Mouse (Mus musculus) neural tube, embryonic 14.5 days (tissue): ENCODE data around the gene Slc16a8. TPM values are rescaled to one million over a fixed set of nuclear protein-coding genes. Genes with fewer than 3 reads are reported as not detected.
A peak's percentile ranks its signal among the peaks of the same experiment; 100 is the strongest.
"Not testable (repeated sequence)": the region's sequence is repeated elsewhere in the genome, so short reads cannot be mapped to it uniquely, and the experiment has no call there.

ENCODE experiments used
- ATAC-seq: fragments of 200-750 bp; cut with Nextera tagmentation; 2 replicates; pipeline ENCODE4 v1.8.0; 2017; ENCODE audit warnings: low read depth, mild to moderate bottlenecking, moderate TSS enrichment, moderate library complexity
- H3K27ac ChIP-seq: fragments of 300-500 bp; sonication (generic); 2 replicates; pipeline ENCODE4 v1.5.1; 2014; ENCODE audit warnings: low read depth, mild to moderate bottlenecking, control low read depth, low read length, moderate library complexity, mixed read lengths
- H3K27me3 ChIP-seq: fragments of 300-500 bp; sonication (generic); 2 replicates; pipeline ENCODE4 v1.6.1; 2014; ENCODE audit warnings: low read length; ENCODE audit not compliant: control insufficient read depth, insufficient read depth
- H3K36me3 ChIP-seq: fragments of 300-500 bp; sonication (generic); 2 replicates; pipeline ENCODE4 v1.6.1; 2014; ENCODE audit warnings: low read length, mixed read lengths; ENCODE audit not compliant: control insufficient read depth, insufficient read depth
- H3K4me1 ChIP-seq: fragments of 300-500 bp; sonication (generic); 2 replicates; pipeline ENCODE4 v1.6.1; 2014; ENCODE audit warnings: low read length; ENCODE audit not compliant: control insufficient read depth, insufficient read depth
- H3K4me2 ChIP-seq: fragments of 300-500 bp; sonication (generic); 2 replicates; pipeline ENCODE4 v1.6.1; 2014; ENCODE audit warnings: mild to moderate bottlenecking, low read depth, low read length, control low read depth
- H3K4me3 ChIP-seq: fragments of 300-500 bp; sonication (generic); 2 replicates; pipeline ENCODE4 v1.5.1; 2014; ENCODE audit warnings: low read depth, low read length, control low read depth, mixed read lengths
- H3K9ac ChIP-seq: fragments of 300-500 bp; sonication (generic); replicated peaks from 2 replicates; pipeline ENCODE4 v1.6.1; 2014; ENCODE audit warnings: low read depth, mild to moderate bottlenecking, control low read depth, low read length, mixed read lengths
- H3K9me3 ChIP-seq: fragments of 300-500 bp; sonication (generic); 2 replicates; pipeline ENCODE4 v1.6.1; 2016; ENCODE audit warnings: low read length; ENCODE audit not compliant: control insufficient read depth
- WGBS: fragments of 180-500 bp; shearing (Covaris S2); extraction: QIAGEN DNeasy Blood & Tissue Kit; methylation state at CpG from one replicate; pipeline ENCODE4 v1.1.7; 2014; 5-methylcytosine and 5-hydroxymethylcytosine counted together
- polyA plus RNA-seq: library from polyadenylated mRNA; unstranded; fragments of >200 nt; fragmentation: Nextera tagmentation; extraction: Ambion mirVana; gene quantifications from 2 replicates; pipeline ENCODE4 v1.2.1, GENCODE M21; 2014

The Slc16a8 gene
- polyA plus RNA-seq, 1 experiment from 2014 or later: 0.21 TPM

GRCm38 (mm10) chr15:79243234-79244042 lies 11.1 kb downstream of the Slc16a8 start:
- WGBS: 9% methylated on average over 10 of the region's 10 CpGs
- Histone ChIP-seq H3K27me3 (no peaks in the 10 kb centered on the region), H3K36me3 (peaks cover 49% of the 10 kb centered on the region), H3K9me3 (no peaks in the 10 kb centered on the region), H3K27ac (peak overlapping the region; percentile 78), H3K4me3 (no peak overlapping the region), H3K9ac (peak overlapping the region; percentile 26; the same call in 1 of the 2 replicates), H3K4me2 (no peak overlapping the region), H3K4me1 (peaks cover 5% of the 10 kb centered on the region; the same call in 1 of the 2 replicates)
- peak; percentile 99 for ATAC-seq

GRCm38 (mm10) chr15:79242574-79243233 lies 11.9 kb downstream of the Slc16a8 start:
- no peak overlapping the region for H3K4me3 ChIP-seq
- WGBS: 81% methylated on average over 13 of the region's 13 CpGs
- H3K9me3 ChIP-seq: no peaks in the 10 kb centered on the region
- no peak overlapping the region for H3K4me2 ChIP-seq
- H3K4me1 ChIP-seq: peaks cover 5% of the 10 kb centered on the region; the same call in 1 of the 2 replicates
- peak overlapping the region; percentile 78 for H3K27ac ChIP-seq
- ATAC-seq: peak; percentile 44
- H3K9ac ChIP-seq: 0 out of 2 replicates have a peak overlapping the region, but pooled peaks have one; percentile 26
- no peaks in the 10 kb centered on the region for H3K27me3 ChIP-seq
- peaks cover 42% of the 10 kb centered on the region for H3K36me3 ChIP-seq

GRCm38 (mm10) chr15:79238036-79238435 lies 16.5 kb downstream of the Slc16a8 start:
- WGBS: 75% methylated on average over 6 of the region's 6 CpGs
- no peak overlapping the region for H3K4me3 ChIP-seq
- peaks cover 23% of the 10 kb centered on the region for H3K36me3 ChIP-seq
- H3K9me3 ChIP-seq: no peaks in the 10 kb centered on the region
- H3K9ac ChIP-seq: no peak overlapping the region
- H3K27me3 ChIP-seq: no peaks in the 10 kb centered on the region
- no peak overlapping the region for H3K4me2 ChIP-seq
- H3K4me1 ChIP-seq: no peaks in the 10 kb centered on the region
- no peak overlapping the region for H3K27ac ChIP-seq
- ATAC-seq: no peak

GRCm38 (mm10) chr15:79235268-79235667 lies 19.3 kb downstream of the Slc16a8 start:
- Histone ChIP-seq H3K9ac (no peak overlapping the region), H3K4me3 (no peak overlapping the region), H3K4me2 (no peak overlapping the region), H3K27me3 (no peaks in the 10 kb centered on the region), H3K4me1 (no peaks in the 10 kb centered on the region; the same call in 1 of the 2 replicates), H3K27ac (no peak overlapping the region), H3K36me3 (peaks cover 18% of the 10 kb centered on the region), H3K9me3 (no peaks in the 10 kb centered on the region)
- 74% methylated on average over 9 of the region's 9 CpGs for WGBS
- no peak for ATAC-seq

GRCm38 (mm10) chr15:79229058-79229821 lies 25.3 kb downstream of the Slc16a8 start, which contains the start of the genes Pick1 and Gm49486:
Gene Pick1, plus strand, starts transcription at chr15:79229173.
Gene Gm49486, plus strand, starts transcription at chr15:79229391.
- H3K27ac ChIP-seq: peak within 1 kb of the TSS; percentile 92
- peak within 1 kb of the TSS; percentile 63 for H3K4me3 ChIP-seq
- H3K27me3 ChIP-seq: no peaks in the 10 kb centered on the region
- under 1% methylated on average over 46 of the region's 51 CpGs for WGBS
- peak; percentile 91 for ATAC-seq
- peaks cover 14% of the 10 kb centered on the region for H3K4me1 ChIP-seq
- H3K36me3 ChIP-seq: 0 out of 2 replicates have a peak, but pooled peaks cover 7% of the 10 kb centered on the region
- H3K9ac ChIP-seq: peak within 1 kb of the TSS; percentile 78
- H3K4me2 ChIP-seq: peak within 1 kb of the TSS; percentile 59
- H3K9me3 ChIP-seq: no peaks in the 10 kb centered on the region

GRCm38 (mm10) chr15:79225780-79226179 lies 28.8 kb downstream of the Slc16a8 start:
- WGBS: 62% methylated on average over 2 of the region's 2 CpGs
- H3K4me1 ChIP-seq: peaks cover 14% of the 10 kb centered on the region
- H3K9ac ChIP-seq, H3K9me3 ChIP-seq, H3K4me2 ChIP-seq, H3K36me3 ChIP-seq, ATAC-seq, H3K4me3 ChIP-seq, H3K27ac ChIP-seq, H3K27me3 ChIP-seq: not testable (repeated sequence)

- H3K27ac ChIP-seq: no peak overlapping the region
- H3K27me3 ChIP-seq: no peaks in the 10 kb centered on the region
- peak; percentile 57 for ATAC-seq
- H3K36me3 ChIP-seq: no peaks in the 10 kb centered on the region
- no peaks in the 10 kb centered on the region for H3K9me3 ChIP-seq
- no peak overlapping the region for H3K9ac ChIP-seq
- 4% methylated on average over 5 of the region's 5 CpGs for WGBS
- peaks cover 9% of the 10 kb centered on the region for H3K4me1 ChIP-seq
- H3K4me3 ChIP-seq: no peak overlapping the region
- no peak overlapping the region for H3K4me2 ChIP-seq
Measured at GRCm38 (mm10) chr15:79224685-79225084, 29.9 kb downstream of the Slc16a8 start.

GRCm38 (mm10) chr15:79223641-79224040 lies 30.9 kb downstream of the Slc16a8 start:
- no peak overlapping the region for H3K4me3 ChIP-seq
- peaks cover 6% of the 10 kb centered on the region for H3K4me1 ChIP-seq
- H3K27me3 ChIP-seq: no peaks in the 10 kb centered on the region
- no peak for ATAC-seq
- no peak overlapping the region for H3K4me2 ChIP-seq
- 9% methylated on average over 3 of the region's 5 CpGs for WGBS
- H3K36me3 ChIP-seq: no peaks in the 10 kb centered on the region
- no peak overlapping the region for H3K27ac ChIP-seq
- no peak overlapping the region for H3K9ac ChIP-seq
- H3K9me3 ChIP-seq: no peaks in the 10 kb centered on the region
